Mouse (Mus musculus) midbrain, embryonic 15.5 days (tissue): ENCODE data around the gene Cygb. TPM values are rescaled to one million over a fixed set of nuclear protein-coding genes. Genes with fewer than 3 reads are reported as not detected.
"Not testable (repeated sequence)": the region's sequence is repeated elsewhere in the genome, so short reads cannot be mapped to it uniquely, and the experiment has no call there.

Source experiments
- ATAC-seq: fragments of 200-750 bp; cut with Nextera tagmentation; replicated peaks from 2 replicates; pipeline ENCODE4 v1.8.0; 2017; ENCODE audit warnings: moderate TSS enrichment
- H3K27ac ChIP-seq: fragments of 300-500 bp; sonication (generic); 2 replicates; pipeline ENCODE4 v1.5.1; 2015; ENCODE audit warnings: mild to moderate bottlenecking, inconsistent platforms
- H3K27me3 ChIP-seq: fragments of 300-500 bp; sonication (generic); replicated peaks from 2 replicates; pipeline ENCODE4 v1.6.1; 2015; ENCODE audit warnings: inconsistent platforms
- H3K36me3 ChIP-seq: fragments of 300-500 bp; sonication (generic); replicated peaks from 2 replicates; pipeline ENCODE4 v1.6.1; 2015; ENCODE audit warnings: inconsistent platforms
- H3K4me1 ChIP-seq: fragments of 300-500 bp; sonication (generic); 2 replicates; pipeline ENCODE4 v1.6.1; 2015; ENCODE audit warnings: inconsistent platforms
- H3K4me2 ChIP-seq: fragments of 300-500 bp; sonication (generic); 2 replicates; pipeline ENCODE4 v1.6.1; 2015; ENCODE audit warnings: inconsistent platforms, mild to moderate bottlenecking, moderate library complexity
- H3K4me3 ChIP-seq: fragments of 300-500 bp; sonication (generic); 2 replicates; pipeline ENCODE4 v1.5.1; 2015; ENCODE audit warnings: mild to moderate bottlenecking, inconsistent platforms
- H3K9ac ChIP-seq: fragments of 300-500 bp; sonication (generic); 2 replicates; pipeline ENCODE4 v1.6.1; 2015; ENCODE audit warnings: mild to moderate bottlenecking, inconsistent platforms
- H3K9me3 ChIP-seq: fragments of 300-500 bp; sonication (generic); 2 replicates; pipeline ENCODE4 v1.6.1; 2016; ENCODE audit warnings: inconsistent platforms
- WGBS: fragments of 180-500 bp; shearing (Covaris S2); methylation state at CpG from one replicate; pipeline ENCODE4 v1.1.7; 2015; ENCODE audit warnings: mixed read lengths; 5-methylcytosine and 5-hydroxymethylcytosine counted together
- polyA plus RNA-seq: library from polyadenylated mRNA; unstranded; fragments of >200 nt; fragmentation: Nextera tagmentation; extraction: Ambion mirVana; gene quantifications from 2 replicates; pipeline ENCODE4 v1.2.1, GENCODE M21; 2015

Gene Cygb
- polyA plus RNA-seq, 1 experiment from 2014 or later: 23.3 TPM

GRCm38 (mm10) chr11:116683777-116684176 lies 29.7 kb upstream of the Cygb start:
- Histone ChIP-seq H3K27me3 (no peaks in the 10 kb centered on the region), H3K9ac (no peak overlapping the region), H3K4me3 (no peak overlapping the region), H3K36me3 (no peaks in the 10 kb centered on the region), H3K4me2 (no peak overlapping the region), H3K4me1 (no peaks in the 10 kb centered on the region), H3K9me3 (no peaks in the 10 kb centered on the region), H3K27ac (no peak overlapping the region)
- ATAC-seq: no peak
- 90% methylated on average over 4 of the region's 4 CpGs for WGBS

GRCm38 (mm10) chr11:116682501-116683144 lies 28.5 kb upstream of the Cygb start:
- H3K4me1 ChIP-seq: no peaks in the 10 kb centered on the region
- H3K27me3 ChIP-seq: no peaks in the 10 kb centered on the region
- WGBS: 88% methylated on average over 14 of the region's 14 CpGs
- no peaks in the 10 kb centered on the region for H3K9me3 ChIP-seq
- no peak for ATAC-seq
- H3K4me3 ChIP-seq: no peak overlapping the region
- no peak overlapping the region for H3K9ac ChIP-seq
- no peak overlapping the region for H3K4me2 ChIP-seq
- no peak overlapping the region for H3K27ac ChIP-seq
- no peaks in the 10 kb centered on the region for H3K36me3 ChIP-seq

GRCm38 (mm10) chr11:116681147-116681546 lies 27.0 kb upstream of the Cygb start:
- Histone ChIP-seq H3K9ac (no peak overlapping the region), H3K4me2 (no peak overlapping the region), H3K9me3 (no peaks in the 10 kb centered on the region), H3K36me3 (peaks cover 10% of the 10 kb centered on the region; the same call in 1 of the 2 replicates), H3K4me1 (no peaks in the 10 kb centered on the region), H3K4me3 (no peak overlapping the region), H3K27ac (no peak overlapping the region), H3K27me3 (no peaks in the 10 kb centered on the region)
- no peak for ATAC-seq
- WGBS: 85% methylated on average over 4 of the region's 4 CpGs

- no peak overlapping the region for H3K9ac ChIP-seq
- H3K4me3 ChIP-seq: no peak overlapping the region
- no peaks in the 10 kb centered on the region for H3K4me1 ChIP-seq
- H3K4me2 ChIP-seq: no peak overlapping the region
- peaks cover 16% of the 10 kb centered on the region; the same call in 1 of the 2 replicates for H3K36me3 ChIP-seq
- no peak for ATAC-seq
- no peaks in the 10 kb centered on the region for H3K27me3 ChIP-seq
- H3K9me3 ChIP-seq: no peaks in the 10 kb centered on the region
- no peak overlapping the region for H3K27ac ChIP-seq
- WGBS: 77% methylated on average over 24 of the region's 24 CpGs
Measured at GRCm38 (mm10) chr11:116680321-116681091, 26.4 kb upstream of the Cygb start.

GRCm38 (mm10) chr11:116679148-116679547 lies 25.0 kb upstream of the Cygb start:
- no peak overlapping the region for H3K9ac ChIP-seq
- H3K27me3 ChIP-seq: no peaks in the 10 kb centered on the region
- no peaks in the 10 kb centered on the region for H3K9me3 ChIP-seq
- WGBS: 91% methylated on average over 6 of the region's 6 CpGs
- H3K36me3 ChIP-seq: peaks cover 30% of the 10 kb centered on the region; the same call in 1 of the 2 replicates
- H3K4me1 ChIP-seq: no peaks in the 10 kb centered on the region
- H3K4me3 ChIP-seq: no peak overlapping the region
- H3K27ac ChIP-seq: no peak overlapping the region
- no peak for ATAC-seq
- no peak overlapping the region for H3K4me2 ChIP-seq

GRCm38 (mm10) chr11:116677711-116678441 lies 23.8 kb upstream of the Cygb start:
- H3K36me3 ChIP-seq: peaks cover 38% of the 10 kb centered on the region; the same call in 1 of the 2 replicates
- no peak for ATAC-seq
- H3K4me3 ChIP-seq: no peak overlapping the region
- H3K27ac ChIP-seq: no peak overlapping the region
- no peaks in the 10 kb centered on the region for H3K27me3 ChIP-seq
- H3K9me3 ChIP-seq: no peaks in the 10 kb centered on the region
- no peak overlapping the region for H3K4me2 ChIP-seq
- H3K4me1 ChIP-seq: peaks cover 7% of the 10 kb centered on the region
- WGBS: 91% methylated on average over 8 of the region's 8 CpGs
- no peak overlapping the region for H3K9ac ChIP-seq

- no peak overlapping the region for H3K4me3 ChIP-seq
- H3K27me3 ChIP-seq: no peaks in the 10 kb centered on the region
- ATAC-seq: no peak
- H3K36me3 ChIP-seq: peaks cover 38% of the 10 kb centered on the region; the same call in 1 of the 2 replicates
- H3K4me1 ChIP-seq: peaks cover 16% of the 10 kb centered on the region
- H3K4me2 ChIP-seq: no peak overlapping the region
- H3K27ac ChIP-seq: no peak overlapping the region
- WGBS: 90% methylated on average over 14 of the region's 14 CpGs
- H3K9ac ChIP-seq: no peak overlapping the region
- no peaks in the 10 kb centered on the region for H3K9me3 ChIP-seq
Measured at GRCm38 (mm10) chr11:116676175-116676976, 22.3 kb upstream of the Cygb start.

- H3K4me1 ChIP-seq: peaks cover 25% of the 10 kb centered on the region
- H3K9me3 ChIP-seq, H3K4me3 ChIP-seq, H3K27me3 ChIP-seq, H3K27ac ChIP-seq, H3K4me2 ChIP-seq, H3K9ac ChIP-seq, ATAC-seq: not testable (repeated sequence)
- 88% methylated on average over 6 of the region's 6 CpGs for WGBS
- H3K36me3 ChIP-seq: peaks cover 38% of the 10 kb centered on the region; the same call in 1 of the 2 replicates
Measured at GRCm38 (mm10) chr11:116675429-116675828, 21.3 kb upstream of the Cygb start.

GRCm38 (mm10) chr11:116674616-116675379 lies 20.7 kb upstream of the Cygb start:
- no peak for ATAC-seq
- Histone ChIP-seq H3K27me3 (no peaks in the 10 kb centered on the region), H3K4me3 (no peak overlapping the region), H3K27ac (no peak overlapping the region), H3K9ac (no peak overlapping the region), H3K4me2 (no peak overlapping the region), H3K36me3 (peaks cover 38% of the 10 kb centered on the region; the same call in 1 of the 2 replicates), H3K9me3 (no peaks in the 10 kb centered on the region), H3K4me1 (peaks cover 28% of the 10 kb centered on the region)
- 72% methylated on average over 7 of the region's 7 CpGs for WGBS

GRCm38 (mm10) chr11:116673410-116673809 lies 19.3 kb upstream of the Cygb start:
- 89% methylated on average over 2 of the region's 2 CpGs for WGBS
- peak overlapping the region; percentile 62; the same call in 1 of the 2 replicates for H3K4me3 ChIP-seq
- no peak overlapping the region for H3K9ac ChIP-seq
- no peaks in the 10 kb centered on the region for H3K9me3 ChIP-seq
- H3K27me3 ChIP-seq: no peaks in the 10 kb centered on the region
- H3K36me3 ChIP-seq: peaks cover 38% of the 10 kb centered on the region; the same call in 1 of the 2 replicates
- H3K27ac ChIP-seq: no peak overlapping the region
- ATAC-seq: no peak
- H3K4me1 ChIP-seq: peaks cover 30% of the 10 kb centered on the region
- peak overlapping the region; percentile 85; the same call in 1 of the 2 replicates for H3K4me2 ChIP-seq

GRCm38 (mm10) chr11:116672595-116672994 lies 18.5 kb upstream of the Cygb start:
- WGBS: 24% methylated on average over 7 of the region's 7 CpGs
- peak overlapping the region; percentile 71 for H3K9ac ChIP-seq
- peaks cover 38% of the 10 kb centered on the region; the same call in 1 of the 2 replicates for H3K36me3 ChIP-seq
- H3K4me3 ChIP-seq: peak overlapping the region; percentile 62
- no peak for ATAC-seq
- H3K4me2 ChIP-seq: peak overlapping the region; percentile 85
- H3K27me3 ChIP-seq: no peaks in the 10 kb centered on the region
- H3K4me1 ChIP-seq: peaks cover 30% of the 10 kb centered on the region
- no peaks in the 10 kb centered on the region for H3K9me3 ChIP-seq
- no peak overlapping the region for H3K27ac ChIP-seq
